14 mouse cellular contexts compared by ENCODE assay signal in genomic region chr6:145285656-145286055, GRCm38 (mm10). TPM values are rescaled to one million over a fixed set of nuclear protein-coding genes. Genes with fewer than 3 reads are reported as not detected.
DNase-seq lines count a peak whose midpoint lies in the region.
"Had no signal": no experiment of that assay in that cellular context is flagged by ENCODE, and none has a peak within 500 bp of the region (broad histone marks: within the 10 kb centered on the region; RNA-seq: fewer than 3 reads in every experiment).

No protein-coding gene starts in this region.

- DNase-seq in heart, adult 11 months: peak; percentile 39
- no peak for DNase-seq in heart, postnatal 36 days
- peak; percentile 56 for DNase-seq in T-cell, adult 2 months (ENCODE audit: low spot score)
- DNase-seq in naive thymus-derived CD4-positive, alpha-beta T cell, adult 2 months (ENCODE audit: low read depth): peak; percentile 67
- DNase-seq in adrenal gland, postnatal 36 days: no peak
- DNase-seq in adrenal gland, postnatal 14 days: no peak
- DNase-seq: adrenal gland, postnatal 10 days; cerebellum, adult 11-12 months; cerebellum, adult 8-10 months; cerebellum, postnatal 10 days; cerebellum, postnatal 36 days; embryo, embryonic 11 days; gastrocnemius, postnatal 25 days; kidney, adult 2 months had no signal

- intact Hi-C loops in heart, postnatal 36 days (cut with DNase I): no loop called here

RNA-seq across cellular contexts. Expression of gene Kras, which starts 35.6 kb away (rescaled TPM):
- total RNA-seq in heart, postnatal 36 days (2021): 10 to 100 TPM; 29.2 to 32.5 TPM
- total RNA-seq in adrenal gland, postnatal 36 days (2021): 10 to 100 TPM; 41.9 to 54.2 TPM
- total RNA-seq in adrenal gland, postnatal 14 days (2021): 45.6 and 48.7 TPM in 2 replicates

Comparison
In these comparisons a context has a peak if more than half of its experiments do, and no peak if none do; other contexts are left out.
1. DNase-seq: peak in heart, adult 11 months (single experiment), T-cell, adult 2 months (single experiment) and naive thymus-derived CD4-positive, alpha-beta T cell, adult 2 months (single experiment); none in heart, postnatal 36 days (0 of 2), adrenal gland, postnatal 36 days (0 of 2) and adrenal gland, postnatal 14 days (single experiment).